Mouse (Mus musculus) midbrain, postnatal 0 days (tissue): Measurements from ENCODE around the gene Farp2. TPM values are rescaled to one million over a fixed set of nuclear protein-coding genes. Genes with fewer than 3 reads are reported as not detected.

Source experiments
- ATAC-seq: fragments of 200-750 bp; cut with Nextera tagmentation; 2 replicates; pipeline ENCODE4 v1.8.0; 2017; ENCODE audit warnings: moderate number of reproducible peaks, mild to moderate bottlenecking, moderate TSS enrichment, moderate library complexity; ENCODE audit not compliant: low FRiP score
- DNase-seq: peaks from one replicate; pipeline ENCODE4 v3.0.0-alpha.2; 2015; ENCODE audit warnings: low spot score
- H3K27ac ChIP-seq: fragments of 300-500 bp; sonication (generic); 2 replicates; pipeline ENCODE4 v1.5.1; 2014; ENCODE audit warnings: low read depth, mild to moderate bottlenecking, low read length, mixed read lengths
- H3K27me3 ChIP-seq: fragments of 300-500 bp; sonication (generic); 2 replicates; pipeline ENCODE4 v1.6.1; 2014; ENCODE audit warnings: low read length, control low read depth, mixed read lengths; ENCODE audit not compliant: insufficient read depth
- H3K36me3 ChIP-seq: fragments of 300-500 bp; sonication (generic); 2 replicates; pipeline ENCODE4 v1.6.1; 2014; ENCODE audit warnings: low read length, control low read depth, mixed read lengths; ENCODE audit not compliant: insufficient read depth
- H3K4me1 ChIP-seq: fragments of 300-500 bp; sonication (generic); 2 replicates; pipeline ENCODE4 v1.6.1; 2014; ENCODE audit warnings: mild to moderate bottlenecking, control low read depth, antibody characterized with exemption, low read length, mixed read lengths; ENCODE audit not compliant: insufficient read depth
- H3K4me2 ChIP-seq: fragments of 300-500 bp; sonication (generic); 2 replicates; pipeline ENCODE4 v1.6.1; 2014; ENCODE audit warnings: low read depth, mild to moderate bottlenecking, low read length, mixed read lengths; ENCODE audit not compliant: poor library complexity, severe bottlenecking
- H3K4me3 ChIP-seq: fragments of 300-500 bp; sonication (generic); 2 replicates; pipeline ENCODE4 v1.5.1; 2014; ENCODE audit warnings: low read depth, mild to moderate bottlenecking, low read length, moderate library complexity
- H3K9ac ChIP-seq: fragments of 300-500 bp; sonication (generic); replicated peaks from 2 replicates; pipeline ENCODE4 v1.6.1; 2014; ENCODE audit warnings: mild to moderate bottlenecking, low read length, moderate library complexity, mixed read lengths; ENCODE audit not compliant: poor library complexity, severe bottlenecking
- H3K9me3 ChIP-seq: fragments of 300-500 bp; sonication (generic); 2 replicates; pipeline ENCODE4 v1.6.1; 2016; ENCODE audit warnings: low read length, control low read depth
- CTCF ChIP-seq: IDR thresholded peaks from 2 replicates; pipeline ENCODE4 v1.5.1; 2016; ENCODE audit warnings: antibody characterized with exemption, mild to moderate bottlenecking
- WGBS: fragments of 180-500 bp; shearing (Covaris S2); extraction: QIAGEN DNeasy Blood & Tissue Kit; methylation state at CpG from one replicate; pipeline ENCODE4 v1.1.7; 2014; 5-methylcytosine and 5-hydroxymethylcytosine counted together
- polyA plus RNA-seq: library from polyadenylated mRNA; unstranded; fragments of >200 nt; fragmentation: Nextera tagmentation; extraction: Ambion mirVana; gene quantifications from 2 replicates; pipeline ENCODE4 v1.2.1, GENCODE M21; 2015
- total RNA-seq: library from RNA; depleted of rRNA; stranded (reverse); fragments of >200 nt; gene quantifications from 2 replicates; pipeline ENCODE4 v1.2.3, GENCODE M21; 2014

Gene Farp2
- total and polyA plus RNA-seq, 2 experiments from 2014 or later, result 2.2 to 7.8 TPM

DNA sequence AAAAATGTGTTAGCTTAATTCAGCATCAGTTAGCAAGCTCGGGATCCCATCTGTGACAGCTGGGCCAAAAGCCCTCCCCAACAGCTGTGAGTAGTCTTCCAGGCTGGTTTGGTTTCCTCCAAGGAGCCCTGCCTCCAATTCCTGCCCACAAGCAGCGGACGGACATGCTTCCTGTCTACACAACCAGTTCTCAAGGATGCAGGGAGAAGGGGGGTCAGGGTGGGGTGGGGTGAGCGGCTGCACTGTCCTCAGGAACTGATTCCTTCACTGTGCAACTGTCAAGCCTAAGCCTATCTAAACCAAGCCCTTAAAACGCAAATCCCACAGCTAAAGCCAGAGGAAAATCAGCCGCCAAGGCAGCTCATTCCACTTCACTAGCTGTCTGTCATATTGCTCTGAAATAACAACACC, 122.6 kb downstream of the Farp2 start:
- Histone ChIP-seq H3K9ac (peak overlapping the region; percentile 88), H3K4me2 (peak overlapping the region; percentile 83), H3K27me3 (no peaks in the 10 kb centered on the region), H3K4me1 (peaks cover 6% of the 10 kb centered on the region), H3K36me3 (0 out of 2 replicates have a peak, but pooled peaks cover 7% of the 10 kb centered on the region), H3K4me3 (peak overlapping the region; percentile 88), H3K27ac (peak overlapping the region; percentile 88), H3K9me3 (no peaks in the 10 kb centered on the region)
- ATAC-seq, result no peak
- no peak for TF ChIP-seq CTCF
- DNase-seq, result peak; percentile 54
- 4% methylated on average over 6 of the region's 6 CpGs for WGBS

DNA sequence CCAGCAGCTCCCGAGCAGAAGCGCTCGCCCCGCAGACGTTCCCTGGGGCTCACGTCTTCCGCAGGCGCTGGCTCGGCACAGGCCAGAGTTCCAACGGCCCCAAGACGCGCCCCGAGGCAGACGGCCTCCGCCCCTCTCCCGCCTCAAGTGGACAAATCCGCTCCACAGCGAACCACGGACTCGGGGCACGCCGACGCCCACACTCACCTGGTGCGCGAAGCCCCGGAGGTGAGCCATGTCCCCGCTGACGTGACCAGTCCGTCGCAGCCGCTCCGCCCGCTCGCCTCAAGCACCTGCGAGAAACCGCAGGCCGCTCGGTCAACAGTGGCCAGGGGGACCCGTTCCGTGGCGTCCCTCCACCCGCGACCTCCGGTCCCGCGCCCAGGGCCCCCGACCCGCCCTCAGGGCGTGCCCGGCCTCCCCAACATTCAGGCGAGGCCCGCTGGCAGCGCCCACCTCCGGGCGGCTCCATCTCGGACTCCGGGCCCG, 123.3 kb downstream of the Farp2 start:
- H3K27ac ChIP-seq, result peak overlapping the region; percentile 88
- TF ChIP-seq CTCF, result peak; percentile 10; the same call in 1 of the 2 replicates
- peak; percentile 54 for ATAC-seq
- H3K4me3 ChIP-seq, result peak overlapping the region; percentile 88
- H3K36me3 ChIP-seq, result 0 out of 2 replicates have a peak, but pooled peaks cover 7% of the 10 kb centered on the region
- peaks cover 6% of the 10 kb centered on the region for H3K4me1 ChIP-seq
- no peaks in the 10 kb centered on the region for H3K9me3 ChIP-seq
- no peaks in the 10 kb centered on the region for H3K27me3 ChIP-seq
- peak overlapping the region; percentile 83 for H3K4me2 ChIP-seq
- DNase-seq, result peak; percentile 16
- H3K9ac ChIP-seq, result peak overlapping the region; percentile 88
- 0% methylated on average over 41 of the region's 58 CpGs for WGBS

DNA sequence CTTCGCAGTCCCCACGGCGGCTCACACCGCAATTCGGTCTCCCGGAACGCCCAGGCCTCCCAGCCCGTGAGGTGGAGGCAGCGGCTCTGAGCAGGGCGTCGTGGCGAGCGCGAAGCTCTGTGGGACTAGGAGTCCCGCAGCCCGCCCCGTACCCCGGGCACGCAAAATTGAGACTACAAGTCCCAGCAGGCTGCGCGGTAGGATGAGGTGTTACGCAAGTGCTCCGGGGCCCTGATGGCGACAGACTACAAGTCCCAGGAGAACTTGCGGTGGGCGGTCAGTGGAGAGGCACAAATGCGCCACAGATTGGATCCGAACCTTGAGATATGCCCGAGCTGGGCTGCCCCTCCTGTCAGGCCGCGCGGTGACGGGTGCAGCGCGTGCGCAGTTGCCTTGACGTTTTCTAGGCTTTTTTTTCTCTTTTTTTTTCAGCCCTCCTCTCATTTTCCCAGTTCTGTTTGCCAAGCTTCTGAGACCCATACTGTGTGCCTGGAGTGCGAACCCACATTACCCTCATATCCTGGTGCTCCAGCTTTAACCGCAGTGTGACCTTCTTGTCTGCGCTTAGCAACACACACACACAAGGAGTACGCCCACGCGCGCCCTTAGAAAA, 123.8 kb downstream of the Farp2 start:
- Histone ChIP-seq H3K27ac (peak overlapping the region; percentile 89), H3K4me3 (peak overlapping the region; percentile 88), H3K4me2 (peak overlapping the region; percentile 83), H3K27me3 (no peaks in the 10 kb centered on the region), H3K9me3 (no peaks in the 10 kb centered on the region), H3K4me1 (peaks cover 6% of the 10 kb centered on the region), H3K9ac (peak overlapping the region; percentile 88), H3K36me3 (0 out of 2 replicates have a peak, but pooled peaks cover 7% of the 10 kb centered on the region)
- peak; percentile 100 for DNase-seq
- peak; percentile 98 for ATAC-seq
- WGBS, result 1% methylated on average over 44 of the region's 44 CpGs
- no peak for TF ChIP-seq CTCF

DNA sequence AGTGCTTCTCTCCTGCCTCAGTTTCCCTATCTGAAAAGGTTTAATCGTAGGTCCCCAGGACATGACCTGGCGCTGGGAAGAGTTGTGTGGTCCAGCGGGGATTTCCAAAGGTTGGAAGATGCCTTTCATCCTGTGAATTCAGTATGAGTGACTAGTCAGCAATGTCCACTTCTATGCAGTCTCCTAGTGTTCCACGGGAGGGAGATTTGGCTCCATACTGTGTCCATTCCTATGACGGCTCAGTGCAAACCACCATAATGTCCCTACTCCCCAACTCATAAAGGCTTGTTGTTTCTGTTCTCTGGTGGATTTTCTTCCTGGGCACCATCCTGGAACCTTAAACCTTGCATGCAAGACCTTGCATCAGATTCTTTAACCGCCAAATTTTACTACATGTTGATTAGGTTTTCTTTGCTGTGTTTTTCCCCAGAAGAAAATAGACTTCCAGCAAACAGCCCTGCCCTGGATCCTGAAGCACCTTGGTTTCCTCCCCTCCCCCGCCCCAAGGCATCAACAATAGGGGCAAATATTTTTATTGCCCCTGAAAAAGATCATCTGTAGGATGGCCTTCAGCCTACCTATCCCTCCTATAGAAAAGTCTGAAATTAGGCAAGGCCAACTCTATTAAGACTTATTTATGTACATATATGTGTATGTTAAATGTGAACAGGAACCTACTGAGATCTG, 124.5 kb downstream of the Farp2 start:
- H3K27me3 ChIP-seq, result no peaks in the 10 kb centered on the region
- WGBS, result 27% methylated on average over 7 of the region's 7 CpGs
- H3K36me3 ChIP-seq, result 0 out of 2 replicates have a peak, but pooled peaks cover 7% of the 10 kb centered on the region
- H3K4me3 ChIP-seq, result peak overlapping the region; percentile 88
- H3K27ac ChIP-seq, result peak overlapping the region; percentile 89
- H3K4me2 ChIP-seq, result peak overlapping the region; percentile 75
- TF ChIP-seq CTCF, result peak; percentile 60
- ATAC-seq (peak; percentile 55; the same call in 1 of the 2 replicates), DNase-seq (peak; percentile 52)
- H3K9me3 ChIP-seq, result no peaks in the 10 kb centered on the region
- peak overlapping the region; percentile 55; the same call in 1 of the 2 replicates for H3K9ac ChIP-seq
- peaks cover 6% of the 10 kb centered on the region for H3K4me1 ChIP-seq

DNA sequence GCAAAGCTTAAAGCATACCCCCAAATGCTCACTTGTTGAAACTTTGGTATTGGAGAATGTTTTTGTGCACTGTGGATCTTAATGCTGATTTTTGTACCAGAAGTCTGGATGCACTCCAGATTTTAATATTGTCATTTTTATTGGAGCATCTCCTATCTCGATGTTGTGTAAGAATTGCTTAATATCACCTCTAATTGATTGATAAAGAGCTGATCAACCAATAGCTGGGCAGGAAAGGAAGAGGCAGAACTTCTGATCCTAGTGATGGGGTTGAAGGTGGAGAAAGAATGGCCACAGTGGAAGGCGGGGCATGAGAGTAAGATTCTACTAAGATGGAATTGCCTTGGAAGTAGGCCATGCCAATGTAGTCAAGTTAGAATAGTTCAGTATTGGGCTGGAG, 130.1 kb downstream of the Farp2 start:
- no peaks in the 10 kb centered on the region for H3K4me1 ChIP-seq
- no peak overlapping the region for H3K4me3 ChIP-seq
- no peak overlapping the region for H3K4me2 ChIP-seq
- TF ChIP-seq CTCF, result no peak
- 85% methylated on average over 2 of the region's 2 CpGs for WGBS
- DNase-seq (no peak), ATAC-seq (no peak)
- H3K27me3 ChIP-seq, result no peaks in the 10 kb centered on the region
- H3K9ac ChIP-seq, result no peak overlapping the region
- no peak overlapping the region for H3K27ac ChIP-seq
- no peaks in the 10 kb centered on the region for H3K9me3 ChIP-seq
- H3K36me3 ChIP-seq, result no peaks in the 10 kb centered on the region

DNA sequence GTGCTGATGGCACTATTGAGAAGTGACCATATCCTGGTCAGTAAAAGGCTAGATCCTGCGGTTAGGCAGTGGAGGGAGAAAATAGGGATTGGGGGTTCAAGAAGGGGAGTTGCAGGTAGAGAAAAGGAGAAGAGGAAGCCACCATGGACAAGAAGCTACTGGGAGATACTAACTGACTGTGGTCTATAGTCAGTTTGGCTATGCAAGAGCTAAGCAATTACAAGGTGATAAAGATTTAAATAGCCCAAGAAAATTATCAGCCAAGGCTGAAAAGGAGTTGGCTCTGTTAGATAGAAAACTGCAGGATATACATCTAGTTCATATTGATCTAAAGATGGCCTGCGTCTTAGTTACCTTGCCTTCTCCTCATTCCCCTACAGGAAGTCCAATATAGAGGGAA, 130.8 kb downstream of the Farp2 start:
- Histone ChIP-seq H3K9me3 (no peaks in the 10 kb centered on the region), H3K27ac (no peak overlapping the region), H3K27me3 (no peaks in the 10 kb centered on the region), H3K9ac (no peak overlapping the region), H3K4me3 (no peak overlapping the region), H3K4me2 (no peak overlapping the region), H3K4me1 (no peaks in the 10 kb centered on the region), H3K36me3 (no peaks in the 10 kb centered on the region)
- WGBS, result 92% methylated on average over 2 of the region's 2 CpGs
- no peak for DNase-seq
- no peak for TF ChIP-seq CTCF
- no peak for ATAC-seq
